Mouse (Mus musculus): ENCODE data around the gene 9130230L23Rik. TPM values are rescaled to one million over a fixed set of nuclear protein-coding genes. Genes with fewer than 3 reads are reported as not detected.

Gene 9130230L23Rik
- polyA plus RNA-seq, 1 experiment: 0.33 TPM

GRCm38 (mm10) chr5:65968004-65968403, 36.1 kb downstream of the 9130230L23Rik start:
- no peak overlapping the region for H3K4me3 ChIP-seq (ENCODE audit: extremely low read depth, insufficient read depth, insufficient read length)
- TF ChIP-seq POLR2A (IDR thresholded peaks at IDR 0.05; ENCODE audit: low read depth, low read length): no peak
- no peak for TF ChIP-seq CTCF (IDR thresholded peaks at IDR 0.05; ENCODE audit: extremely low read depth, insufficient read depth, insufficient read length, insufficient replicate concordance)
- H3K4me1 ChIP-seq (ENCODE audit: control insufficient read depth, insufficient read depth, insufficient read length): no peaks in the 10 kb centered on the region; the same call in 1 of the 2 replicates
- no peaks in the 10 kb centered on the region for H3K27me3 ChIP-seq (ENCODE audit: control insufficient read depth, insufficient read depth, low read length)
- WGBS: over 99% methylated on average over 3 of the region's 3 CpGs
- no peak overlapping the region for H3K27ac ChIP-seq (ENCODE audit: insufficient read depth, low read length)
- no peaks in the 10 kb centered on the region for H3K36me3 ChIP-seq (ENCODE audit: control insufficient read depth, insufficient read depth, low read length)
- no peak for DNase-seq (ENCODE audit: low read depth in 1 of 2, low spot score in 2 of 2)

GRCm38 (mm10) chr5:65967091-65967490, 37.0 kb downstream of the 9130230L23Rik start:
- no peak for DNase-seq (ENCODE audit: low read depth in 1 of 2, low spot score in 2 of 2)
- Histone ChIP-seq H3K4me1 (ENCODE audit: control insufficient read depth, insufficient read depth, insufficient read length) (no peaks in the 10 kb centered on the region; the same call in 1 of the 2 replicates), H3K4me3 (ENCODE audit: extremely low read depth, insufficient read depth, insufficient read length) (no peak overlapping the region), H3K36me3 (ENCODE audit: control insufficient read depth, insufficient read depth, low read length) (no peaks in the 10 kb centered on the region), H3K27me3 (ENCODE audit: control insufficient read depth, insufficient read depth, low read length) (no peaks in the 10 kb centered on the region), H3K27ac (ENCODE audit: insufficient read depth, low read length) (no peak overlapping the region)
- TF ChIP-seq CTCF (IDR thresholded peaks at IDR 0.05; ENCODE audit: extremely low read depth, insufficient read depth, insufficient read length, insufficient replicate concordance): no peak
- no peak for TF ChIP-seq POLR2A (IDR thresholded peaks at IDR 0.05; ENCODE audit: low read depth, low read length)
- 88% methylated on average over 12 of the region's 12 CpGs for WGBS

GRCm38 (mm10) chr5:65965771-65966279, 38.3 kb downstream of the 9130230L23Rik start:
- no peak for DNase-seq (ENCODE audit: low read depth in 1 of 2, low spot score in 2 of 2)
- H3K4me3 ChIP-seq (ENCODE audit: extremely low read depth, insufficient read depth, insufficient read length): no peak overlapping the region
- H3K4me1 ChIP-seq (ENCODE audit: control insufficient read depth, insufficient read depth, insufficient read length): no peaks in the 10 kb centered on the region; the same call in 1 of the 2 replicates
- TF ChIP-seq POLR2A (IDR thresholded peaks at IDR 0.05; ENCODE audit: low read depth, low read length) (no peak), CTCF (IDR thresholded peaks at IDR 0.05; ENCODE audit: extremely low read depth, insufficient read depth, insufficient read length, insufficient replicate concordance) (no peak)
- H3K27ac ChIP-seq (ENCODE audit: insufficient read depth, low read length): no peak overlapping the region
- H3K36me3 ChIP-seq (ENCODE audit: control insufficient read depth, insufficient read depth, low read length): no peaks in the 10 kb centered on the region
- no peaks in the 10 kb centered on the region for H3K27me3 ChIP-seq (ENCODE audit: control insufficient read depth, insufficient read depth, low read length)
- WGBS: 86% methylated on average over 7 of the region's 7 CpGs

- TF ChIP-seq POLR2A (IDR thresholded peaks at IDR 0.05; ENCODE audit: low read depth, low read length) (no peak), CTCF (IDR thresholded peaks at IDR 0.05; ENCODE audit: extremely low read depth, insufficient read depth, insufficient read length, insufficient replicate concordance) (no peak)
- Histone ChIP-seq H3K27me3 (ENCODE audit: control insufficient read depth, insufficient read depth, low read length) (no peaks in the 10 kb centered on the region), H3K36me3 (ENCODE audit: control insufficient read depth, insufficient read depth, low read length) (no peaks in the 10 kb centered on the region), H3K4me1 (ENCODE audit: control insufficient read depth, insufficient read depth, insufficient read length) (peaks cover 3% of the 10 kb centered on the region; the same call in 1 of the 2 replicates), H3K4me3 (ENCODE audit: extremely low read depth, insufficient read depth, insufficient read length) (no peak overlapping the region), H3K27ac (ENCODE audit: insufficient read depth, low read length) (no peak overlapping the region)
- 93% methylated on average over 5 of the region's 5 CpGs for WGBS
- no peak for DNase-seq (ENCODE audit: low read depth in 1 of 2, low spot score in 2 of 2)
Measured at GRCm38 (mm10) chr5:65963291-65963690, 40.8 kb downstream of the 9130230L23Rik start.

- Histone ChIP-seq H3K27me3 (ENCODE audit: control insufficient read depth, insufficient read depth, low read length) (no peaks in the 10 kb centered on the region), H3K4me3 (ENCODE audit: extremely low read depth, insufficient read depth, insufficient read length) (no peak overlapping the region), H3K27ac (ENCODE audit: insufficient read depth, low read length) (no peak overlapping the region), H3K36me3 (ENCODE audit: control insufficient read depth, insufficient read depth, low read length) (no peaks in the 10 kb centered on the region), H3K4me1 (ENCODE audit: control insufficient read depth, insufficient read depth, insufficient read length) (peaks cover 3% of the 10 kb centered on the region; the same call in 1 of the 2 replicates)
- no peak for DNase-seq (ENCODE audit: low read depth in 1 of 2, low spot score in 2 of 2)
- TF ChIP-seq CTCF (IDR thresholded peaks at IDR 0.05; ENCODE audit: extremely low read depth, insufficient read depth, insufficient read length, insufficient replicate concordance): no peak
- TF ChIP-seq POLR2A (IDR thresholded peaks at IDR 0.05; ENCODE audit: low read depth, low read length): no peak
- WGBS: 77% methylated on average over 11 of the region's 11 CpGs
Measured at GRCm38 (mm10) chr5:65960597-65960950, 43.5 kb downstream of the 9130230L23Rik start.

- no peak overlapping the region for H3K4me3 ChIP-seq (ENCODE audit: extremely low read depth, insufficient read depth, insufficient read length)
- H3K36me3 ChIP-seq (ENCODE audit: control insufficient read depth, insufficient read depth, low read length): no peaks in the 10 kb centered on the region
- H3K4me1 ChIP-seq (ENCODE audit: control insufficient read depth, insufficient read depth, insufficient read length): peaks cover 4% of the 10 kb centered on the region; the same call in 1 of the 2 replicates
- DNase-seq (ENCODE audit: low read depth in 1 of 2, low spot score in 2 of 2): no peak
- WGBS: 49% methylated on average over 5 of the region's 5 CpGs
- TF ChIP-seq POLR2A (IDR thresholded peaks at IDR 0.05; ENCODE audit: low read depth, low read length) (no peak), CTCF (IDR thresholded peaks at IDR 0.05; ENCODE audit: extremely low read depth, insufficient read depth, insufficient read length, insufficient replicate concordance) (no peak)
- H3K27me3 ChIP-seq (ENCODE audit: control insufficient read depth, insufficient read depth, low read length): no peaks in the 10 kb centered on the region
- no peak overlapping the region for H3K27ac ChIP-seq (ENCODE audit: insufficient read depth, low read length)
Measured at GRCm38 (mm10) chr5:65959893-65960596, 44.0 kb downstream of the 9130230L23Rik start.

GRCm38 (mm10) chr5:65958597-65958996, 45.5 kb downstream of the 9130230L23Rik start:
- TF ChIP-seq CTCF (IDR thresholded peaks at IDR 0.05; ENCODE audit: extremely low read depth, insufficient read depth, insufficient read length, insufficient replicate concordance) (peak; percentile 69; the same call in 1 of the 2 replicates), POLR2A (IDR thresholded peaks at IDR 0.05; ENCODE audit: low read depth, low read length) (no peak)
- Histone ChIP-seq H3K27me3 (ENCODE audit: control insufficient read depth, insufficient read depth, low read length) (no peaks in the 10 kb centered on the region), H3K4me1 (ENCODE audit: control insufficient read depth, insufficient read depth, insufficient read length) (peaks cover 8% of the 10 kb centered on the region; the same call in 1 of the 2 replicates), H3K36me3 (ENCODE audit: control insufficient read depth, insufficient read depth, low read length) (no peaks in the 10 kb centered on the region), H3K4me3 (ENCODE audit: extremely low read depth, insufficient read depth, insufficient read length) (no peak overlapping the region), H3K27ac (ENCODE audit: insufficient read depth, low read length) (no peak overlapping the region)
- peak; percentile 53 to 56 for DNase-seq (ENCODE audit: low read depth in 1 of 2, low spot score in 2 of 2)
- WGBS: 2% methylated on average over 4 of the region's 4 CpGs
